Mouse (Mus musculus) heart, embryonic 14.5 days (tissue): ENCODE results near the gene Chd3. TPM values are rescaled to one million over a fixed set of nuclear protein-coding genes. Genes with fewer than 3 reads are reported as not detected.
A peak's percentile ranks its signal among the peaks of the same experiment; 100 is the strongest.

Experiments
- ATAC-seq: fragments of 200-750 bp; cut with Nextera tagmentation; 2 replicates; pipeline ENCODE4 v1.8.0; 2017; ENCODE audit warnings: low read depth, moderate TSS enrichment; ENCODE audit not compliant: insufficient number of reproducible peaks, insufficient read depth, low FRiP score
- H3K27ac ChIP-seq, 2 experiments: fragments of 200-500 bp in 1 of 2; fragments of 300-500 bp in 1 of 2; sonication (generic) in 1 of 2; replicated peaks in 1 of 2; 2 replicates each; pipeline ENCODE4 v1.5.1; 2012 to 2014; ENCODE audit warnings: low read depth in 2 of 2, low read length in 2 of 2, control low read depth in 1 of 2, mild to moderate bottlenecking in 1 of 2, mixed read lengths in 1 of 2; ENCODE audit not compliant: control insufficient read depth in 1 of 2, insufficient read depth in 1 of 2
- H3K27me3 ChIP-seq: fragments of 300-500 bp; sonication (generic); 2 replicates; pipeline ENCODE4 v1.6.1; 2014; ENCODE audit warnings: mild to moderate bottlenecking, low read length, control low read depth; ENCODE audit not compliant: control insufficient read depth, insufficient read depth
- H3K36me3 ChIP-seq: fragments of 300-500 bp; sonication (generic); 2 replicates; pipeline ENCODE4 v1.6.1; 2014; ENCODE audit warnings: mild to moderate bottlenecking, control low read depth, low read length, mixed read lengths; ENCODE audit not compliant: control insufficient read depth, insufficient read depth
- H3K4me1 ChIP-seq, 2 experiments: fragments of 200-500 bp in 1 of 2; fragments of 300-500 bp in 1 of 2; sonication (generic) in 1 of 2; 2 replicates each; pipeline ENCODE4 v1.6.1; 2012 to 2014; ENCODE audit warnings: low read length in 2 of 2, control low read depth in 1 of 2, mixed read lengths in 1 of 2; ENCODE audit not compliant: control insufficient read depth in 2 of 2, insufficient read depth in 2 of 2
- H3K4me2 ChIP-seq: fragments of 300-500 bp; sonication (generic); 2 replicates; pipeline ENCODE4 v1.6.1; 2014; ENCODE audit warnings: mild to moderate bottlenecking, low read length
- H3K4me3 ChIP-seq, 2 experiments: fragments of 200-500 bp in 1 of 2; fragments of 300-500 bp in 1 of 2; sonication (generic) in 1 of 2; 2 replicates each; pipeline ENCODE4 v1.5.1; 2012 to 2014; ENCODE audit warnings: low read length in 2 of 2, mild to moderate bottlenecking in 2 of 2, control low read depth in 1 of 2, low read depth in 1 of 2, moderate library complexity in 1 of 2; ENCODE audit not compliant: control insufficient read depth in 1 of 2, insufficient read depth in 1 of 2
- H3K9ac ChIP-seq: fragments of 300-500 bp; sonication (generic); 2 replicates; pipeline ENCODE4 v1.6.1; 2014; ENCODE audit warnings: mild to moderate bottlenecking, low read length
- H3K9me3 ChIP-seq: fragments of 300-500 bp; sonication (generic); 2 replicates; pipeline ENCODE4 v1.6.1; 2016; ENCODE audit warnings: low read length, control low read depth; ENCODE audit not compliant: control insufficient read depth
- WGBS: fragments of 180-500 bp; shearing (Covaris S2); extraction: QIAGEN DNeasy Blood & Tissue Kit; methylation state at CpG from one replicate; pipeline ENCODE4 v1.1.7; 2014; 5-methylcytosine and 5-hydroxymethylcytosine counted together
- polyA plus RNA-seq: library from polyadenylated mRNA; unstranded; fragments of >200 nt; fragmentation: Nextera tagmentation; extraction: Ambion mirVana; gene quantifications from 2 replicates; pipeline ENCODE4 v1.2.1, GENCODE M21; 2014

Gene Chd3
- polyA plus RNA-seq, 1 experiment from 2014 or later = 16.5 TPM

- ATAC-seq = no peak
- no peak overlapping the region for H3K9ac ChIP-seq
- peaks cover 21 to 32% of the 10 kb centered on the region in 2 experiments for H3K4me1 ChIP-seq
- H3K27me3 ChIP-seq = peaks cover 15% of the 10 kb centered on the region
- no peak overlapping the region for H3K4me2 ChIP-seq
- no peak overlapping the region for H3K4me3 ChIP-seq
- H3K36me3 ChIP-seq = no peaks in the 10 kb centered on the region; the same call in 1 of the 2 replicates
- 39% methylated on average over 6 of the region's 6 CpGs for WGBS
- H3K9me3 ChIP-seq = no peaks in the 10 kb centered on the region
- no peak overlapping the region for H3K27ac ChIP-seq
Measured at GRCm38 (mm10) chr11:69327648-69328047, 41.6 kb downstream of the Chd3 start.

DNA sequence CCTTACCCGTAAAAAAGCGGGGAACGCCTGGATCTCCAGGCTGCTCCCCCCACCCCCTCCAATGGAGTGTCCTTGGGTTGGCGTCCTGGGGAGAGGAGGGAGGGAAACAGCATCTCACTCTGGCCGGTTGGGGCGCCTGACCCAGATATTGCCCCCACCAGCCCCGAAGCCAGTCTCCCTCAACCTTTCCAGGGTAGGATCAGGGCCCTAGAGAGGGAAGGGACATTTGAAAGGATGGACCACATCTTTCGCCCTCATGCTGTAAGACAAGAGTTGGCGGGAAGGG is 42.1 kb downstream of the Chd3 start:
- Histone ChIP-seq H3K4me2 (peak overlapping the region; percentile 99), H3K9ac (no peak overlapping the region), H3K4me3 (peak overlapping the region in 1 of 2 experiments; percentile 54; a peak in 1 of 4 replicates), H3K27me3 (peaks cover 15% of the 10 kb centered on the region), H3K4me1 (peaks cover 20 to 34% of the 10 kb centered on the region in 2 experiments), H3K9me3 (no peaks in the 10 kb centered on the region), H3K36me3 (no peaks in the 10 kb centered on the region; the same call in 1 of the 2 replicates), H3K27ac (no peak overlapping the region)
- ATAC-seq = no peak
- 14% methylated on average over 9 of the region's 9 CpGs for WGBS

GRCm38 (mm10) chr11:69326408-69327156 is 42.6 kb downstream of the Chd3 start:
- Histone ChIP-seq H3K4me3 (peak overlapping the region; percentile 48 to 54), H3K9me3 (no peaks in the 10 kb centered on the region), H3K4me1 (peaks cover 20 to 35% of the 10 kb centered on the region in 2 experiments), H3K27ac (peak overlapping the region in 1 of 2 experiments; percentile 24; a peak in 1 of 4 replicates), H3K27me3 (peaks cover 15% of the 10 kb centered on the region), H3K4me2 (peak overlapping the region; percentile 99), H3K36me3 (no peaks in the 10 kb centered on the region; the same call in 1 of the 2 replicates), H3K9ac (peak overlapping the region; percentile 75)
- WGBS = under 1% methylated on average over 45 of the region's 45 CpGs
- no peak for ATAC-seq

GRCm38 (mm10) chr11:69325628-69326407 is 43.4 kb downstream of the Chd3 start, which contains the start of gene Kcnab3:
TSS of gene Kcnab3 (plus strand) at chr11:69326258.
- ATAC-seq = peak; percentile 37; the same call in 1 of the 2 replicates
- H3K27ac ChIP-seq = peak within 1 kb of the TSS in 1 of 2 experiments; percentile 24; a peak in 1 of 4 replicates

DNA sequence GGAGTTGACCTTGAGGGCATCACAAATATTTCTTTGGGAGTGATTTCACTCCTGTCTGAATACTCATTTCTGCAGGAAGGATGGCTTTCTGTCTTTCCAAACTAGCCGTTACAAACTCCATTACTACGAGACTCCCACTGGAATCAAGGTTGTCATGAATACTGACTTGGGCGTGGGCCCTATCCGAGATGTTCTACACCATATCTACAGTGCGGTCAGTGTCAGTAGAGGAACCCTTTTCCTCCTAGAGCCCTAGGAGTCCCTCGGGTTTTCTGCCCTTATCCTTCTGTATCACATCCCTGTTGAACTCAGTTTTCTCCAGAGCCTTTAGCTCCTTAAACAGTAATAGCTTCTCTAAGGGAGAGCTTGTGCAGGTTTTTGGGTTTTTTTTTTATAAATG is 44.5 kb downstream of the Chd3 start:
- peaks cover 19 to 35% of the 10 kb centered on the region in 2 experiments for H3K4me1 ChIP-seq
- peak overlapping the region; percentile 99 for H3K4me2 ChIP-seq
- H3K36me3 ChIP-seq = peaks cover 12% of the 10 kb centered on the region
- 75% methylated on average over 6 of the region's 6 CpGs for WGBS
- H3K4me3 ChIP-seq = peak overlapping the region in 1 of 2 experiments; percentile 75; a peak in 3 of 4 replicates
- H3K9me3 ChIP-seq = no peaks in the 10 kb centered on the region
- ATAC-seq = no peak
- H3K27ac ChIP-seq = 0 out of 4 replicates have a peak overlapping the region, but pooled peaks of 1 of the 2 experiments have one; percentile 79
- H3K9ac ChIP-seq = peak overlapping the region; percentile 87
- peaks cover 15% of the 10 kb centered on the region for H3K27me3 ChIP-seq

More at GRCm38 (mm10) chr11:69325628-69326407, 43.4 kb downstream of the Chd3 start, which contains the start of gene Kcnab3:
- peak within 1 kb of the TSS; percentile 75 for H3K9ac ChIP-seq
- WGBS = 9% methylated on average over 26 of the region's 26 CpGs
- peak within 1 kb of the TSS; percentile 99 for H3K4me2 ChIP-seq
- peaks cover 15% of the 10 kb centered on the region for H3K27me3 ChIP-seq
- H3K9me3 ChIP-seq = no peaks in the 10 kb centered on the region
- peaks cover 19 to 35% of the 10 kb centered on the region in 2 experiments for H3K4me1 ChIP-seq
- peak within 1 kb of the TSS; percentile 48 to 54 for H3K4me3 ChIP-seq
- peaks cover 2% of the 10 kb centered on the region; the same call in 1 of the 2 replicates for H3K36me3 ChIP-seq

DNA sequence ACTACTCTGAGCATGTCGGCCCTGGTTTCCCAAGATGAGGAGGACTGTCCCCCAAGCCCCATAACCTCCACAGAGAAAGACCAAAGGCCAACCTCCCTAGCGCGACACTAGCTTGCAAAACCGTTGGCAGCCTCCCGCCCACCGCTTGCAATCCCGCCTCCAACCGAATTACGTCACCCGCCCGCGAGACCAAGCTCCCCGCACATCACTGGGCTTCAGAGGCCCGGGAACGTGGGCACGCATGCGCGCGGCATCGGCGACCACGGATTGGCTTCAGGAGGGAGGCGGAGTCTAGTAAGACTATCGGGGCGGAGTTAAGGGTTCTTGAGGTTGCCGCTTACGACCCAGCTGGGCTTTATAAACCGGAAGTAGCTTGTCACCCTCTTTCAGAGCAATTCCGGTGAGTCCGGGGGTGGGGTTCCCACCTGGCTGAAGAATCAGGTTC is 45.5 kb downstream of the Chd3 start, which contains the start of the genes Cntrob and Trappc1:
Gene Cntrob (minus strand): TSS at position 109 of the 445 bp plus-strand sequence.
Gene Trappc1 (plus strand): TSS at position 314 of the 445 bp plus-strand sequence.
- H3K4me3 ChIP-seq = peak within 1 kb of the TSS; percentile 71 to 75
- H3K4me1 ChIP-seq = peaks cover 19 to 35% of the 10 kb centered on the region in 2 experiments
- under 1% methylated on average over 30 of the region's 30 CpGs for whole genome bisulfite sequencing
- no peaks in the 10 kb centered on the region for H3K9me3 ChIP-seq
- peaks cover 15% of the 10 kb centered on the region for H3K27me3 ChIP-seq
- peaks cover 23% of the 10 kb centered on the region for H3K36me3 ChIP-seq
- peak; percentile 92 for ATAC-seq
- H3K27ac ChIP-seq = peak within 1 kb of the TSS; percentile 81 to 84
- H3K4me2 ChIP-seq = peak within 1 kb of the TSS; percentile 99
- H3K9ac ChIP-seq = peak within 1 kb of the TSS; percentile 87
